Mouse (Mus musculus): ENCODE measurements around the gene Ly6g6c. TPM values are rescaled to one million over a fixed set of nuclear protein-coding genes. Genes with fewer than 3 reads are reported as not detected.

Gene Ly6g6c
- total and polyA plus RNA-seq, 2 experiments from 2014 or later, result not detected

DNA sequence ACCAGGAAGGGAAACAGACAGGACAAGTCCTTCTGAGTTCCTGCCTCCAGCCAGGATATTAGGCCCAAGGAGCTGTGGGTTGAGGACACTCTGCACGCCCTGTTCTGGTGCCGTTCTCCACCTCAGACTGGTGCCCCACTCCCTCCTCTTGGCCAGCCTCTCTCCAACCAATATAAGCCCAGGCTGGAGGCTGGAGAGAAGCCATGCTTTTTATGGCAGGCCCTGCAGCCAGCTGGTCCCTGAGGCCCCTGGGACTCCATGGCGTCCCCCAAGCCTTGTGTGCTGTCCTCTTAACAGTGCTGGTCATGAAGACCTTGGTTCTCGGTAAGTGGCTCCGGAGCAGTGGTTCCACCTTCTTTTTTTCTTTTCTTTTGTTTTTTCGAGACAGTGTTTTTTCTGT, 42.9 kb downstream of the Ly6g6c start, which contains the start of gene Ly6g5c:
TSS of gene Ly6g5c (plus strand) at position 183 of the 400 bp plus-strand sequence.
- DNase-seq (ENCODE audit: low spot score) (peak; percentile 27), ATAC-seq (no peak)
- H3K27me3 ChIP-seq (ENCODE audit: insufficient read depth, low read length), result no peaks in the 10 kb centered on the region
- no peaks in the 10 kb centered on the region for H3K9me3 ChIP-seq (ENCODE audit: low read length)
- no peak within 1 kb of the TSS for H3K4me2 ChIP-seq (ENCODE audit: low read depth, low read length)
- peaks cover 12% of the 10 kb centered on the region for H3K36me3 ChIP-seq (ENCODE audit: insufficient read depth, low read length)
- H3K9ac ChIP-seq (replicated peaks; ENCODE audit: low read length), result no peak within 1 kb of the TSS
- H3K4me3 ChIP-seq (ENCODE audit: low read length), result no peak within 1 kb of the TSS
- TF ChIP-seq CTCF (IDR thresholded peaks at IDR 0.05; ENCODE audit: low read depth), result no peak
- H3K27ac ChIP-seq, result no peak within 1 kb of the TSS
- H3K4me1 ChIP-seq (ENCODE audit: insufficient read depth, low read length), result no peaks in the 10 kb centered on the region
- WGBS, result 71% methylated on average over 6 of the region's 6 CpGs

GRCm38 (mm10) chr17:35111774-35112173, 46.6 kb downstream of the Ly6g6c start:
- no peak for ATAC-seq
- Histone ChIP-seq H3K4me2 (ENCODE audit: low read depth, low read length) (no peak overlapping the region), H3K4me3 (ENCODE audit: low read length) (no peak overlapping the region), H3K9me3 (ENCODE audit: low read length) (no peaks in the 10 kb centered on the region), H3K27me3 (ENCODE audit: insufficient read depth, low read length) (no peaks in the 10 kb centered on the region), H3K27ac (no peak overlapping the region), H3K4me1 (ENCODE audit: insufficient read depth, low read length) (no peaks in the 10 kb centered on the region), H3K36me3 (ENCODE audit: insufficient read depth, low read length) (peaks cover 14% of the 10 kb centered on the region; the same call in 1 of the 2 replicates), H3K9ac (replicated peaks; ENCODE audit: low read length) (no peak overlapping the region)
- no peak for TF ChIP-seq CTCF (IDR thresholded peaks at IDR 0.05; ENCODE audit: low read depth)
- no peak for DNase-seq (ENCODE audit: low spot score)
- 54% methylated on average over 9 of the region's 9 CpGs for WGBS

- TF ChIP-seq CTCF (IDR thresholded peaks at IDR 0.05; ENCODE audit: low read depth), result peak; percentile 43
- Histone ChIP-seq H3K4me1 (ENCODE audit: insufficient read depth, low read length) (peaks cover 3% of the 10 kb centered on the region; the same call in 1 of the 2 replicates), H3K27ac (no peak within 1 kb of the TSS), H3K36me3 (ENCODE audit: insufficient read depth, low read length) (peaks cover 32% of the 10 kb centered on the region), H3K9ac (replicated peaks; ENCODE audit: low read length) (no peak within 1 kb of the TSS; the same call in 1 of the 2 replicates), H3K27me3 (ENCODE audit: insufficient read depth, low read length) (no peaks in the 10 kb centered on the region), H3K4me2 (ENCODE audit: low read depth, low read length) (no peak within 1 kb of the TSS), H3K4me3 (ENCODE audit: low read length) (no peak within 1 kb of the TSS), H3K9me3 (ENCODE audit: low read length) (no peaks in the 10 kb centered on the region)
- ATAC-seq, result no peak
- 84% methylated on average over 8 of the region's 8 CpGs for WGBS
- peak; percentile 24 for DNase-seq (ENCODE audit: low spot score)
Observed at GRCm38 (mm10) chr17:35115046-35116019, 50.1 kb downstream of the Ly6g6c start, which contains the start of gene Ly6g5b. Gene Ly6g5b, minus strand, starts transcription at chr17:35115428.

Other genes with a start within 250 kb of the Ly6g6c start
Only the 30 nearest of the 45 such genes appear.
- 50.9 and 93.9 TPM in 2 replicates for gene Neu1, start 134.1 kb upstream of the Ly6g6c start, total RNA-seq (2014; rRNA removed)
- gene Neu1, start 134.1 kb upstream of the Ly6g6c start, polyA plus RNA-seq (2015; fragmentation: Nextera tagmentation; extraction: Ambion mirVana), result 42.9 and 43.1 TPM in 2 replicates
- 15.2 and 20.4 TPM in 2 replicates for gene Hspa1b, start 106.2 kb upstream of the Ly6g6c start, total RNA-seq (2014; rRNA removed)
- gene Hspa1b, start 106.2 kb upstream of the Ly6g6c start, polyA plus RNA-seq (2015; fragmentation: Nextera tagmentation; extraction: Ambion mirVana), result 0.51 and 0.55 TPM in 2 replicates
- not detected in 2 replicates for gene Gm20481, start 95.5 kb upstream of the Ly6g6c start, total RNA-seq (2014; rRNA removed)
- gene Gm20481, start 95.5 kb upstream of the Ly6g6c start, polyA plus RNA-seq (2015; fragmentation: Nextera tagmentation; extraction: Ambion mirVana), result not detected in 2 replicates
- 25.0 and 29.0 TPM in 2 replicates for gene Hspa1a, start 93.2 kb upstream of the Ly6g6c start, total RNA-seq (2014; rRNA removed)
- 13.6 and 14.7 TPM in 2 replicates for gene Hspa1a, start 93.2 kb upstream of the Ly6g6c start, polyA plus RNA-seq (2015; fragmentation: Nextera tagmentation; extraction: Ambion mirVana)
- 0.99 and 1.4 TPM in 2 replicates for gene Hspa1l, start 92.7 kb upstream of the Ly6g6c start, total RNA-seq (2014; rRNA removed)
- 0.76 TPM in 2 replicates for gene Hspa1l, start 92.7 kb upstream of the Ly6g6c start, polyA plus RNA-seq (2015; fragmentation: Nextera tagmentation; extraction: Ambion mirVana)
- gene Lsm2, start 83.5 kb upstream of the Ly6g6c start, total RNA-seq (2014; rRNA removed), result 35.5 and 43.1 TPM in 2 replicates
- 106 and 110 TPM in 2 replicates for gene Lsm2, start 83.5 kb upstream of the Ly6g6c start, polyA plus RNA-seq (2015; fragmentation: Nextera tagmentation; extraction: Ambion mirVana)
- 128 TPM in 2 replicates for gene Vars, start 64.4 kb upstream of the Ly6g6c start, total RNA-seq (2014; rRNA removed)
- 39.9 and 41.7 TPM in 2 replicates for gene Vars, start 64.4 kb upstream of the Ly6g6c start, polyA plus RNA-seq (2015; fragmentation: Nextera tagmentation; extraction: Ambion mirVana)
- 0.68 and 1.2 TPM in 2 replicates for gene Vwa7, start 48.8 kb upstream of the Ly6g6c start, total RNA-seq (2014; rRNA removed)
- gene Vwa7, start 48.8 kb upstream of the Ly6g6c start, polyA plus RNA-seq (2015; fragmentation: Nextera tagmentation; extraction: Ambion mirVana), result 0.11 and 0.18 TPM in 2 replicates
- gene Sapcd1, start 37.4 kb upstream of the Ly6g6c start, total RNA-seq (2014; rRNA removed), result 0.65 and 2.1 TPM in 2 replicates
- 2.4 and 2.7 TPM in 2 replicates for gene Sapcd1, start 37.4 kb upstream of the Ly6g6c start, polyA plus RNA-seq (2015; fragmentation: Nextera tagmentation; extraction: Ambion mirVana)
- 1.1 and 6.4 TPM in 2 replicates for gene Msh5, start 18.6 kb upstream of the Ly6g6c start, total RNA-seq (2014; rRNA removed)
- 2.2 and 3.1 TPM in 2 replicates for gene Msh5, start 18.6 kb upstream of the Ly6g6c start, polyA plus RNA-seq (2015; fragmentation: Nextera tagmentation; extraction: Ambion mirVana)
- gene Clic1, start 15.4 kb upstream of the Ly6g6c start, total RNA-seq (2014; rRNA removed), result 56.9 and 59.5 TPM in 2 replicates
- 81.9 and 88.5 TPM in 2 replicates for gene Clic1, start 15.4 kb upstream of the Ly6g6c start, polyA plus RNA-seq (2015; fragmentation: Nextera tagmentation; extraction: Ambion mirVana)
- gene Ddah2, start 6.4 kb upstream of the Ly6g6c start, total RNA-seq (2014; rRNA removed), result 216 and 228 TPM in 2 replicates
- gene Ddah2, start 6.4 kb upstream of the Ly6g6c start, polyA plus RNA-seq (2015; fragmentation: Nextera tagmentation; extraction: Ambion mirVana), result 322 and 331 TPM in 2 replicates
- not detected in 2 replicates for gene Mpig6b, start 796 bp downstream of the Ly6g6c start, total RNA-seq (2014; rRNA removed)
- gene Mpig6b, start 796 bp downstream of the Ly6g6c start, polyA plus RNA-seq (2015; fragmentation: Nextera tagmentation; extraction: Ambion mirVana), result 0.18 TPM in 2 replicates
- gene Ly6g6e, start 11.5 kb downstream of the Ly6g6c start, total RNA-seq (2014; rRNA removed), result not detected in 2 replicates
- gene Ly6g6e, start 11.5 kb downstream of the Ly6g6c start, polyA plus RNA-seq (2015; fragmentation: Nextera tagmentation; extraction: Ambion mirVana), result 0.44 TPM in 1 of 2 replicates, not detected in the other
- 0.78 TPM in 1 of 2 replicates, not detected in the other for gene Ly6g6d, start 12.7 kb downstream of the Ly6g6c start, total RNA-seq (2014; rRNA removed)
- gene Ly6g6d, start 12.7 kb downstream of the Ly6g6c start, polyA plus RNA-seq (2015; fragmentation: Nextera tagmentation; extraction: Ambion mirVana), result 1.3 and 1.9 TPM in 2 replicates
- gene Ly6g6f, start 20.2 kb downstream of the Ly6g6c start, total RNA-seq (2014; rRNA removed), result not detected in 2 replicates
- 0.26 TPM in 1 of 2 replicates, not detected in the other for gene Ly6g6f, start 20.2 kb downstream of the Ly6g6c start, polyA plus RNA-seq (2015; fragmentation: Nextera tagmentation; extraction: Ambion mirVana)
- 129 and 158 TPM in 2 replicates for gene Abhd16a, start 23.9 kb downstream of the Ly6g6c start, total RNA-seq (2014; rRNA removed)
- gene Abhd16a, start 23.9 kb downstream of the Ly6g6c start, polyA plus RNA-seq (2015; fragmentation: Nextera tagmentation; extraction: Ambion mirVana), result 121 TPM in 2 replicates
- not detected in 2 replicates for gene Ly6g5c, start 42.9 kb downstream of the Ly6g6c start, total RNA-seq (2014; rRNA removed)
- gene Ly6g5c, start 42.9 kb downstream of the Ly6g6c start, polyA plus RNA-seq (2015; fragmentation: Nextera tagmentation; extraction: Ambion mirVana), result not detected in 2 replicates
- 1.7 and 2.0 TPM in 2 replicates for gene Ly6g5b, start 50.0 kb downstream of the Ly6g6c start, total RNA-seq (2014; rRNA removed)
- 0.76 and 1.2 TPM in 2 replicates for gene Ly6g5b, start 50.0 kb downstream of the Ly6g6c start, polyA plus RNA-seq (2015; fragmentation: Nextera tagmentation; extraction: Ambion mirVana)
- 13.1 and 14.1 TPM in 2 replicates for gene Gpank1, start 56.1 kb downstream of the Ly6g6c start, total RNA-seq (2014; rRNA removed)
- gene Gpank1, start 56.1 kb downstream of the Ly6g6c start, polyA plus RNA-seq (2015; fragmentation: Nextera tagmentation; extraction: Ambion mirVana), result 18.1 and 19.1 TPM in 2 replicates
- gene Csnk2b, start 56.7 kb downstream of the Ly6g6c start, total RNA-seq (2014; rRNA removed), result 257 and 289 TPM in 2 replicates
- 332 and 350 TPM in 2 replicates for gene Csnk2b, start 56.7 kb downstream of the Ly6g6c start, polyA plus RNA-seq (2015; fragmentation: Nextera tagmentation; extraction: Ambion mirVana)
- gene D17H6S53E, start 61.0 kb downstream of the Ly6g6c start, total RNA-seq (2014; rRNA removed), result 14.0 and 29.7 TPM in 2 replicates
- gene D17H6S53E, start 61.0 kb downstream of the Ly6g6c start, polyA plus RNA-seq (2015; fragmentation: Nextera tagmentation; extraction: Ambion mirVana), result 9.4 and 11.6 TPM in 2 replicates
- 0.37 TPM in 1 of 2 replicates, not detected in the other for gene Apom, start 66.7 kb downstream of the Ly6g6c start, total RNA-seq (2014; rRNA removed)
- gene Apom, start 66.7 kb downstream of the Ly6g6c start, polyA plus RNA-seq (2015; fragmentation: Nextera tagmentation; extraction: Ambion mirVana), result 0.35 TPM in 1 of 2 replicates, not detected in the other
- gene Bag6, start 69.8 kb downstream of the Ly6g6c start, total RNA-seq (2014; rRNA removed), result 320 and 368 TPM in 2 replicates
- gene Bag6, start 69.8 kb downstream of the Ly6g6c start, polyA plus RNA-seq (2015; fragmentation: Nextera tagmentation; extraction: Ambion mirVana), result 50.0 and 55.8 TPM in 2 replicates
- 218 and 223 TPM in 2 replicates for gene Prrc2a, start 99.5 kb downstream of the Ly6g6c start, total RNA-seq (2014; rRNA removed)
- gene Prrc2a, start 99.5 kb downstream of the Ly6g6c start, polyA plus RNA-seq (2015; fragmentation: Nextera tagmentation; extraction: Ambion mirVana), result 92.6 and 99.2 TPM in 2 replicates
- 0.21 and 2.4 TPM in 2 replicates for gene Aif1, start 110.7 kb downstream of the Ly6g6c start, total RNA-seq (2014; rRNA removed)
- 9.5 and 10.9 TPM in 2 replicates for gene Aif1, start 110.7 kb downstream of the Ly6g6c start, polyA plus RNA-seq (2015; fragmentation: Nextera tagmentation; extraction: Ambion mirVana)
- 10.8 and 25.0 TPM in 2 replicates for gene Lst1, start 123.1 kb downstream of the Ly6g6c start, total RNA-seq (2014; rRNA removed)
- 8.0 and 8.7 TPM in 2 replicates for gene Lst1, start 123.1 kb downstream of the Ly6g6c start, polyA plus RNA-seq (2015; fragmentation: Nextera tagmentation; extraction: Ambion mirVana)
- 1.6 TPM in 1 of 2 replicates, not detected in the other for gene Ltb, start 129.1 kb downstream of the Ly6g6c start, total RNA-seq (2014; rRNA removed)
- 1.2 and 1.8 TPM in 2 replicates for gene Ltb, start 129.1 kb downstream of the Ly6g6c start, polyA plus RNA-seq (2015; fragmentation: Nextera tagmentation; extraction: Ambion mirVana)
- gene Tnf, start 136.6 kb downstream of the Ly6g6c start, total RNA-seq (2014; rRNA removed), result 0.18 and 0.52 TPM in 2 replicates
- 0.09 TPM in 1 of 2 replicates, not detected in the other for gene Tnf, start 136.6 kb downstream of the Ly6g6c start, polyA plus RNA-seq (2015; fragmentation: Nextera tagmentation; extraction: Ambion mirVana)
- 0.47 TPM in 1 of 2 replicates, not detected in the other for gene Lta, start 140.0 kb downstream of the Ly6g6c start, total RNA-seq (2014; rRNA removed)
- 0.85 and 1.3 TPM in 2 replicates for gene Lta, start 140.0 kb downstream of the Ly6g6c start, polyA plus RNA-seq (2015; fragmentation: Nextera tagmentation; extraction: Ambion mirVana)